Comparison of ENCODE assay signal across 13 mouse cellular contexts in genomic region chr5:100607090-100607762, GRCm38 (mm10). TPM values are rescaled to one million over a fixed set of nuclear protein-coding genes. Genes with fewer than 3 reads are reported as not detected.
A peak's percentile ranks its signal among the peaks of the same experiment; 100 is the strongest.
DNase-seq lines count a peak whose midpoint lies in the region; ATAC-seq and TF ChIP-seq lines count a peak whose summit lies in the region.
"Had no signal": no experiment of that assay in that cellular context is flagged by ENCODE, and none has a peak within 500 bp of the region (broad histone marks: within the 10 kb centered on the region; RNA-seq: fewer than 3 reads in every experiment).

No protein-coding gene starts in this region.

- TF ChIP-seq CTCF in lung, embryonic 14.5 days (IDR thresholded peaks at IDR 0.05; ENCODE audit: low read depth), result no peak
- no peak for TF ChIP-seq CTCF in embryonic fibroblast, embryonic 13.5 days (IDR thresholded peaks at IDR 0.05; ENCODE audit: borderline replicate concordance, insufficient read depth, low read length)
- TF ChIP-seq CTCF in small intestine, adult 2 months (IDR thresholded peaks at IDR 0.05; ENCODE audit: extremely low read depth, insufficient read length, insufficient replicate concordance, low read depth, low read length), result no peak

- H3K27ac ChIP-seq in lung, embryonic 14.5 days (ENCODE audit: low read depth), result peak overlapping the region; percentile 58; the same call in 1 of the 2 replicates
- peak overlapping the region; percentile 50 for H3K27ac ChIP-seq in embryonic fibroblast, embryonic 13.5 days (ENCODE audit: insufficient read depth, low read length)
- peak overlapping the region; percentile 84 for H3K27ac ChIP-seq in small intestine, adult 2 months (ENCODE audit: insufficient read depth, low read depth, low read length)
- H3K27ac ChIP-seq: liver, embryonic 14.5 days; midbrain, embryonic 13.5 days; neural tube, embryonic 12.5 days had no signal

- no peak overlapping the region for H3K9ac ChIP-seq in lung, embryonic 14.5 days
- H3K9ac ChIP-seq: forebrain, postnatal 0 days; liver, embryonic 14.5 days; midbrain, embryonic 13.5 days; neural tube, embryonic 12.5 days had no signal

- H3K36me3 ChIP-seq in lung, embryonic 14.5 days (ENCODE audit: insufficient read depth), result no peaks in the 10 kb centered on the region
- H3K36me3 ChIP-seq in small intestine, adult 2 months (ENCODE audit: control insufficient read depth, insufficient read depth, low read length), result no peaks in the 10 kb centered on the region
- H3K36me3 ChIP-seq: midbrain, embryonic 13.5 days; neural tube, embryonic 12.5 days had no signal

- peak; percentile 40 for DNase-seq in heart, postnatal 10 days
- no peak for DNase-seq in heart, adult 9 months (ENCODE audit: low spot score in 2 of 2)
- DNase-seq in lung, embryonic 14.5 days, result peak; percentile 88
- no peak for DNase-seq in lung, postnatal 36 days
- DNase-seq in layer of hippocampus, adult 8-10 months (ENCODE audit: low spot score in 2 of 2), result no peak
- no peak for DNase-seq in spleen, postnatal 4 days (ENCODE audit: low spot score in 2 of 2)
- DNase-seq: adrenal gland, adult 8-10 months; forebrain, postnatal 0 days had no signal

- intact Hi-C loops in heart, postnatal 10 days (cut with DNase I), result no loop called here

- H3K9me3 ChIP-seq in lung, embryonic 14.5 days (ENCODE audit: low read depth, low read length), result no peaks in the 10 kb centered on the region
- H3K9me3 ChIP-seq: midbrain, embryonic 13.5 days; neural tube, embryonic 12.5 days had no signal

- WGBS in lung, embryonic 14.5 days, result 27% methylated on average over 4 of the region's 4 CpGs
- WGBS in small intestine, adult 2 months, result 64% methylated on average over 4 of the region's 4 CpGs

- no peak for TF ChIP-seq POLR2A in embryonic fibroblast, embryonic 13.5 days (IDR thresholded peaks at IDR 0.05; ENCODE audit: low read depth, low read length)
- no peak for TF ChIP-seq POLR2A in small intestine, adult 2 months (IDR thresholded peaks at IDR 0.05; ENCODE audit: low read depth, low read length)

- peak; percentile 87 for ATAC-seq in lung, embryonic 14.5 days (ENCODE audit: insufficient read depth)
- ATAC-seq: forebrain, postnatal 0 days; midbrain, embryonic 13.5 days had no signal

- no peaks in the 10 kb centered on the region; the same call in 1 of the 2 replicates for H3K4me1 ChIP-seq in lung, embryonic 14.5 days (ENCODE audit: insufficient read depth)
- H3K4me1 ChIP-seq in embryonic fibroblast, embryonic 13.5 days (ENCODE audit: control insufficient read depth, insufficient read depth, low read length), result peaks cover 3% of the 10 kb centered on the region; the same call in 1 of the 2 replicates
- H3K4me1 ChIP-seq in small intestine, adult 2 months (ENCODE audit: control insufficient read depth, insufficient read depth, insufficient read length, low read length), result peaks cover 17% of the 10 kb centered on the region
- H3K4me1 ChIP-seq: midbrain, embryonic 13.5 days; neural tube, embryonic 12.5 days had no signal

- H3K4me2 ChIP-seq in lung, embryonic 14.5 days, result no peak overlapping the region
- H3K4me2 ChIP-seq: midbrain, embryonic 13.5 days; neural tube, embryonic 12.5 days had no signal

- no peaks in the 10 kb centered on the region for H3K27me3 ChIP-seq in lung, embryonic 14.5 days (ENCODE audit: insufficient read depth, low read length)
- no peaks in the 10 kb centered on the region for H3K27me3 ChIP-seq in small intestine, adult 2 months (ENCODE audit: control insufficient read depth, insufficient read depth, low read length)
- H3K27me3 ChIP-seq: midbrain, embryonic 13.5 days; neural tube, embryonic 12.5 days had no signal

- no peak overlapping the region for H3K4me3 ChIP-seq in lung, embryonic 14.5 days (ENCODE audit: low read depth, low read length)
- no peak overlapping the region for H3K4me3 ChIP-seq in embryonic fibroblast, embryonic 13.5 days (ENCODE audit: insufficient read depth, low read length)
- H3K4me3 ChIP-seq in small intestine, adult 2 months (ENCODE audit: low read depth, low read length), result no peak overlapping the region
- H3K4me3 ChIP-seq: midbrain, embryonic 13.5 days; neural tube, embryonic 12.5 days had no signal

RNA-seq across cellular contexts. Expression of gene Plac8, which starts 35.2 kb away (rescaled TPM):
- 1 to 10 TPM; 2.1 to 3.1 TPM for total RNA-seq in heart, postnatal 10 days (2021)
- polyA plus RNA-seq in lung, embryonic 14.5 days (2014; fragmentation: Nextera tagmentation; extraction: Ambion mirVana), result 10.0 and 11.5 TPM in 2 replicates
- polyA plus RNA-seq in embryonic fibroblast, embryonic 13.5 days (2011; ENCODE audit: insufficient read length, low read depth, missing spikeins), result 43.8 and 104 TPM in 2 replicates
- 1,430 and 1,806 TPM in 2 replicates for polyA plus RNA-seq in small intestine, adult 2 months (2012; rRNA removed)
- not detected for total RNA-seq in layer of hippocampus, adult 8-10 months (2022)
- polyA plus RNA-seq: midbrain, embryonic 13.5 days had no signal

Comparison
In these comparisons a context has a peak if more than half of its experiments do, and no peak if none do; other contexts are left out.
1. DNase-seq: peak in heart, postnatal 10 days (2 of 2) and lung, embryonic 14.5 days (single experiment); none in heart, adult 9 months (0 of 2), lung, postnatal 36 days (single experiment), layer of hippocampus, adult 8-10 months (0 of 2) and spleen, postnatal 4 days (0 of 2).
2. RNA of gene Plac8, which starts 35.2 kb away (polyA plus RNA-seq): 1,430 to 1,806 TPM in small intestine, adult 2 months; 43.8 to 104 TPM in embryonic fibroblast, embryonic 13.5 days and 10.0 to 11.5 TPM in lung, embryonic 14.5 days; every median in the first group is over 10 times any median in the second.
3. Peak in every context shown above with its lines, with median percentiles within 50 percentile points of each other: H3K27ac ChIP-seq.